In the genomic region with DNA sequence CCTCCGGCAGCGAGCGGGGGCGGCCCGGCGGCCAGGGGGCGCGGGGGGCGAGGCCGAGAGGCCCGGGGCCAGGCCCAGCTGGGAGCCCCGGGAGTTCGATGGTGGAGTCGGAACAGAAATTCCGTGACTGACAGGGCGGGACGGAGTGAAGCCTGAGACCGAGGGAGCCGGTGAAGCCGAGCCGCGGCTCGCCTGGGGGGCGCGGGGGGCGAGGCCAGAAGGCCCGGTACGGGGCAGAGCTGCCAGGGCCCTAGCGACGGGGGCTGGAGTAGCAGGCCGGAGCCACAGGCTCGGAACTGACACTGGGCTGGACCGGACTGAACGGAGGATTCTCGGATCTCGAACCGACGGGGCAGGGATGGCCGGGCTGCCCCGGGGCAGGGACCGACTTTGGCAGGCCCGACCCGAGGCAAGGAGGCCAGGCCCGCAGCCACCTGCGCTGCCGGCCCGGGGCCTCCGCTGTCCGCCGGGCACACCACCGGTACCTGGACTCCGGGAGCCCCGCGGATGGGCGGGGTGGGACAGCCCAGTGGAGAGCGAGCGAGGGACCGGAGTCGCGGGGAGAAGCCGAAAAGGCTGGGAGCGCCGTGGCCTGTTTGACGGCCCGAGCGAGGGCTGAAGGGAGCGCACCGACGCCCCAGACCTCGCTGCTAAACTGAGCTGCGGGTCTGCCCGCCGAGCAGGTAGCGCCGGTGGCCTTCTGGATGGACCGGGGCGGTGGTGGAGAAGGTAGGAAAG, we compare ENCODE assay signal across 8 mouse cellular contexts. TPM values are rescaled to one million over a fixed set of nuclear protein-coding genes. Genes with fewer than 3 reads are reported as not detected.
A peak's percentile ranks its signal among the peaks of the same experiment; 100 is the strongest.
DNase-seq lines count a peak whose midpoint lies in the region; ATAC-seq and TF ChIP-seq lines count a peak whose summit lies in the region.

No protein-coding gene starts in this region.

- intact Hi-C loops in heart, postnatal 25 days (cut with DNase I), result loop anchor here (2.0 kb wide), 1 partner anchor 73 kb away; no protein-coding TSS in a partner anchor

- peak overlapping the region; percentile 88 for H3K27ac ChIP-seq in ES-E14 (ENCODE audit: insufficient read depth, low read depth, low read length, poor library complexity, severe bottlenecking)
- peak overlapping the region; percentile 81 for H3K27ac ChIP-seq in brown adipose tissue, adult 24 weeks (replicated peaks; ENCODE audit: low read depth, low read length)
- peak overlapping the region; percentile 99 for H3K27ac ChIP-seq in forebrain, embryonic 12.5 days

- in situ Hi-C loops in ES-E14 (cut with MboI; ENCODE audit: low sequenced_read_pairs in 2 of 2, unreplicated experiment in 2 of 2), result no loop called here

- H3K4me1 ChIP-seq in ES-E14 (ENCODE audit: control insufficient read depth in 2 of 2, insufficient read depth in 2 of 2, low read length in 2 of 2, poor library complexity in 1 of 2), result peaks cover 0 to 10% of the 10 kb centered on the region in 2 experiments; a peak in 3 of 4 replicates
- H3K4me1 ChIP-seq in brown adipose tissue, adult 24 weeks (ENCODE audit: control insufficient read depth, insufficient read depth, insufficient read length, low read length), result peaks cover 13% of the 10 kb centered on the region; the same call in 1 of the 2 replicates
- peaks cover 32% of the 10 kb centered on the region for H3K4me1 ChIP-seq in forebrain, embryonic 12.5 days

- WGBS in forebrain, embryonic 12.5 days, result under 1% methylated on average over 76 of the region's 77 CpGs

- peak overlapping the region; percentile 84 to 95 for H3K4me3 ChIP-seq in ES-E14 (ENCODE audit: insufficient read depth in 1 of 2, low read depth in 1 of 2, low read length in 2 of 2, poor library complexity in 1 of 2, severe bottlenecking in 1 of 2)
- H3K4me3 ChIP-seq in brown adipose tissue, adult 24 weeks (ENCODE audit: insufficient read depth, low read depth, low read length), result peak overlapping the region; percentile 93
- peak overlapping the region; percentile 97 for H3K4me3 ChIP-seq in forebrain, embryonic 12.5 days (replicated peaks)

- peak overlapping the region; percentile 92 for H3K4me2 ChIP-seq in forebrain, embryonic 12.5 days

- H3K9ac ChIP-seq in ES-E14 (ENCODE audit: insufficient read depth, low read depth, low read length, poor library complexity, severe bottlenecking), result peak overlapping the region; percentile 95
- peak overlapping the region; percentile 98 for H3K9ac ChIP-seq in forebrain, embryonic 12.5 days

- ATAC-seq in forebrain, embryonic 12.5 days (ENCODE audit: low FRiP score), result peak; percentile 77

- H3K9me3 ChIP-seq in ES-E14 (ENCODE audit: control insufficient read depth, insufficient read depth, low read depth, low read length), result no peaks in the 10 kb centered on the region
- H3K9me3 ChIP-seq in forebrain, embryonic 12.5 days, result no peaks in the 10 kb centered on the region

- no peak for DNase-seq in ES-E14 (ENCODE audit: low read depth, low spot score)
- DNase-seq in heart, postnatal 25 days (ENCODE audit: low spot score), result peak; percentile 54
- DNase-seq in layer of hippocampus, adult 9-11 months, result peak; percentile 36
- DNase-seq in lung, postnatal 10 days, result peak; percentile 85
- peak; percentile 61 for DNase-seq in ovary, postnatal 14 days (ENCODE audit: low spot score)
- DNase-seq in thymus, postnatal 4 days, result peak; percentile 83

- H3K27me3 ChIP-seq in forebrain, embryonic 12.5 days, result no peaks in the 10 kb centered on the region

- H3K36me3 ChIP-seq in ES-E14 (ENCODE audit: control insufficient read depth, insufficient read depth, low read length, poor library complexity, severe bottlenecking), result no peaks in the 10 kb centered on the region; the same call in 1 of the 2 replicates
- H3K36me3 ChIP-seq in forebrain, embryonic 12.5 days (replicated peaks), result peaks cover 15% of the 10 kb centered on the region

TF ChIP-seq in ES-E14, 5 proteins besides CTCF, POLR2A, EP300 and RAD21:
- TF ChIP-seq HCFC1 (IDR thresholded peaks at IDR 0.05; ENCODE audit: borderline replicate concordance, insufficient read depth, low read length), result no peak
- no peak for TF ChIP-seq MAFK (IDR thresholded peaks at IDR 0.05; ENCODE audit: insufficient read depth, low read depth, low read length)
- TF ChIP-seq ZNF384 (IDR thresholded peaks at IDR 0.05; ENCODE audit: low read depth, low read length), result no peak
- no peak for TF ChIP-seq CHD2 (IDR thresholded peaks at IDR 0.05; ENCODE audit: low read depth, low read length)
- TF ChIP-seq ZC3H11A (IDR thresholded peaks at IDR 0.05; ENCODE audit: borderline replicate concordance, low read depth, low read length), result no peak

RNA-seq across cellular contexts. Expression of gene Lrrc41, which starts 0.7 kb away (rescaled TPM):
- total RNA-seq in ES-E14 (2012; rRNA removed), result 32.2 and 42.0 TPM in 2 replicates
- 23.3 and 24.1 TPM in 2 replicates for polyA plus RNA-seq in brown adipose tissue, adult 24 weeks (2012; ENCODE audit: insufficient read depth, insufficient read length, missing spikeins)
- polyA plus RNA-seq in forebrain, embryonic 12.5 days (2016; fragmentation: Nextera tagmentation; extraction: Ambion mirVana), result 62.0 and 64.2 TPM in 2 replicates
- total RNA-seq in heart, postnatal 25 days (2021), result 10 to 100 TPM; 24.6 to 29.4 TPM

RNA-seq across cellular contexts. Expression of gene Uqcrh, which starts 0.9 kb away (rescaled TPM):
- total RNA-seq in ES-E14 (2012; rRNA removed), result 405 and 420 TPM in 2 replicates
- polyA plus RNA-seq in brown adipose tissue, adult 24 weeks (2012; ENCODE audit: insufficient read depth, insufficient read length, missing spikeins), result 4,457 and 5,170 TPM in 2 replicates
- 377 and 389 TPM in 2 replicates for polyA plus RNA-seq in forebrain, embryonic 12.5 days (2016; fragmentation: Nextera tagmentation; extraction: Ambion mirVana)
- 1,000 to 10,000 TPM; 1,988 to 2,066 TPM for total RNA-seq in heart, postnatal 25 days (2021)

RNA-seq across cellular contexts. Expression of gene Nsun4, which starts 22.1 kb away (rescaled TPM):
- 24.8 and 36.8 TPM in 2 replicates for total RNA-seq in ES-E14 (2012; rRNA removed)
- polyA plus RNA-seq in brown adipose tissue, adult 24 weeks (2012; ENCODE audit: insufficient read depth, insufficient read length, missing spikeins), result 22.6 and 35.3 TPM in 2 replicates
- polyA plus RNA-seq in forebrain, embryonic 12.5 days (2016; fragmentation: Nextera tagmentation; extraction: Ambion mirVana), result 16.9 and 18.9 TPM in 2 replicates
- 10 to 100 TPM; 24.5 to 27.9 TPM for total RNA-seq in heart, postnatal 25 days (2021)

RNA-seq across cellular contexts. Expression of gene Rad54l, which starts 47.7 kb away (rescaled TPM):
- total RNA-seq in ES-E14 (2012; rRNA removed), result 36.2 and 38.6 TPM in 2 replicates
- 0.36 TPM in 1 of 2 replicates, not detected in the other for polyA plus RNA-seq in brown adipose tissue, adult 24 weeks (2012; ENCODE audit: insufficient read depth, insufficient read length, missing spikeins)
- polyA plus RNA-seq in forebrain, embryonic 12.5 days (2016; fragmentation: Nextera tagmentation; extraction: Ambion mirVana), result 61.4 and 63.1 TPM in 2 replicates
- total RNA-seq in heart, postnatal 25 days (2021), result under 1 TPM; 0.29 to 0.53 TPM

RNA-seq across cellular contexts. Expression of gene Pomgnt1, which starts 47.8 kb away (rescaled TPM):
- total RNA-seq in ES-E14 (2012; rRNA removed), result 48.6 and 51.5 TPM in 2 replicates
- polyA plus RNA-seq in brown adipose tissue, adult 24 weeks (2012; ENCODE audit: insufficient read depth, insufficient read length, missing spikeins), result 37.6 and 49.5 TPM in 2 replicates
- 58.6 and 59.5 TPM in 2 replicates for polyA plus RNA-seq in forebrain, embryonic 12.5 days (2016; fragmentation: Nextera tagmentation; extraction: Ambion mirVana)
- 10 to 100 TPM; 61.8 to 62.7 TPM for total RNA-seq in heart, postnatal 25 days (2021)
